Mouse (Mus musculus): ENCODE results near the gene Slc39a8. TPM values are rescaled to one million over a fixed set of nuclear protein-coding genes. Genes with fewer than 3 reads are reported as not detected.

Slc39a8 gene
- total RNA-seq, 4 experiments from 2014 or later = 1.9 to 3.4 (median 2.9) TPM

GRCm38 (mm10) chr3:135845860-135846259 lies 20.8 kb downstream of the Slc39a8 start:
- no peak for DNase-seq

- DNase-seq = no peak
These were observed 26.5 kb downstream of the Slc39a8 start for GRCm38 (mm10) chr3:135851607-135852006.

GRCm38 (mm10) chr3:135853604-135854297 lies 28.7 kb downstream of the Slc39a8 start:
- DNase-seq = no peak

- no peak for DNase-seq
These were observed 29.4 kb downstream of the Slc39a8 start for GRCm38 (mm10) chr3:135854298-135854984.

GRCm38 (mm10) chr3:135854985-135855340 lies 29.9 kb downstream of the Slc39a8 start:
- no peak for DNase-seq

DNA sequence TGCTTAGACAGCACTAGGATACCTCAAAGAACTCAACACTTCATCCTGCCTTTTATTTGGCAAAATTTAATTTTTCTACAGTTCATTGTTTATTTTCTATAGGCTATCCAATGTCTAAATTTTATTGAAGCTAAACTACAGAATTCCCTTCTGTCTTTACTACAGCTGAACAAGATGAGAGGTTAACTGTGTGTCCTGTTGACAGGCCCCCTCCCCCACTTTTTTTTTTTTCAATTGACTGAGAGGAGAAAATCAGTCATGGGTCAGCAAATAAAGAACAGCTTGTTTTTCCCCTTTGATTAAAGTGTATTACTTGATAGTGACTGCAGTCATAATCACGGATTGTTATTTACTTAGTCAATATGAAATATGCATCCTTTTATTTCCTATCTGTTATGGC lies 31.2 kb downstream of the Slc39a8 start:
- no peak for DNase-seq

- DNase-seq = no peak
These were observed 32.1 kb downstream of the Slc39a8 start for GRCm38 (mm10) chr3:135857134-135857533.

DNA sequence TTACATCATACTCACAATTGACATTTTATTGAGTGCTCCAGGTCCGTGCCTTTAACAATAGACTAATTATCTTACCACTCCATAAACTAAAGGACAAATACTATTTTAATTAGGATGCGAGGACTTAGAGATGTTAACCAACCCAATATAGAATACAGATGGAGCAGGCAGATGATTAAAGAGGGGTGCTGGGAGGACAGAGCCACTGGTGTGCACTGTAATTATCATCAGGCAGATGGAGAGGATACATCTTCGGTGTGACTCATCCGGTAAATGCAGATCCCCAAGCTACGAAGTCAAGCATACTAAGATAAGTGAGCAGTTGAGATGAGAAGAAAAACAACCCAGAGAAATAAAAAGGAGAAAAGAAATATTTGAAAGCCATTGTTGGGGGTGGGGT lies 34.4 kb downstream of the Slc39a8 start:
- DNase-seq = no peak

GRCm38 (mm10) chr3:135862804-135863203 lies 37.7 kb downstream of the Slc39a8 start:
- DNase-seq = no peak

- DNase-seq = no peak
These were observed 44.0 kb downstream of the Slc39a8 start for GRCm38 (mm10) chr3:135869041-135869440.

GRCm38 (mm10) chr3:135872325-135872724 lies 47.2 kb downstream of the Slc39a8 start:
- no peak for DNase-seq

DNA sequence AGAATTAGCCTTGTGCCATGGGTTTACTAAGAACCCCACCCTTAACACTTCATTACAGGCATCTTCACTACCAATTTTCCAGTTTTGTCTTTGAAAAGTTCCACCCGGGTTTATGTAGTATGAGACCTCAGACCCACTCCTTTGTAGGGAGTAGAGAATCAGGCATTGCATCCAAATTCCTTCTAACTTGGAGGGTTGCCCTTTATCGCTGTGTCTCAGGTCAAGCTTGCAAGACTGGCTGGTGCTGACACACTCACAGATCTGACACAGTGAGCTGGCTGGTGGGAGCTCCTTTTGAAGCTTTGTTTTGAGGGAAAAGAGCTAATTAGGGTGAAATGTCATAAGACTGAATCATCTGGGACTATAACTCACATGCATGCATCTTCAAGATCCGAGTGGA lies 48.5 kb downstream of the Slc39a8 start:
- DNase-seq = no peak

- no peak for DNase-seq
These were observed 53.0 kb downstream of the Slc39a8 start for GRCm38 (mm10) chr3:135878048-135878447.

DNA sequence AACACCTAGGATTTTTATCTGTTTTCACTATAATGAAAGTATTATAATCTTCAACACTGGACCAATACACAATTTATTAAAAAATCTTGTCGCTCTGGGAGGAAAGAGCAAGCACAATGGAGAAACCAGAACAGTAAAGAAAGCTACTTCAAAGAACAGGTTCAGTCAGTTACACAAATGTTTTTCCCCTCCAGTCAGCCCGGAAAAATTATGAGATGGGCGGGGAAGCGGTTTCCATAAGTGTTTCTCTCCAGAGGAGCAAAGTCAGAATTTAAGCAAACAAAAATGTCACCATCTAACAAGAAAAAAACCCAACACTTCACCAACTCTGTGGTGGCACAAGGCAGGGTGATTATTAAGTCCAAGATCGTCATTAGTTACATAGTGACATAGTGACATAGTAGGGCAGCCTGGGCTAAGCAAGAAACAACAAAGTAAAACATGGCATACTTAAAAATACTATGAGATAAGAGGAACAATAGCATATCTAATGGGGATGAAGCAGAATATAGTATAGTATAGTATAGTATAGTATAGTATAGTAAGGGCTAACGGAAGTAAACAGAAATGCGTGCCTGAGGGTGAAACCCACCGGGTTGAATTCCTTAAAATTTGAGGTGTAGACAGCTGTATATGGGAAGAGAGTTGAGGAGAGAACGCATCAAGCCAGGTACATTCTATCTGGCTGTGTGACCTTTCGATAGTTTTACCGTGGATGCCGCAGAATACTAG lies 61.0 kb downstream of the Slc39a8 start:
- no peak for DNase-seq

- DNase-seq = peak; percentile 30
These were observed 61.6 kb downstream of the Slc39a8 start for GRCm38 (mm10) chr3:135886659-135887027.

GRCm38 (mm10) chr3:135887033-135887855 lies 62.2 kb downstream of the Slc39a8 start:
- no peak for DNase-seq

DNA sequence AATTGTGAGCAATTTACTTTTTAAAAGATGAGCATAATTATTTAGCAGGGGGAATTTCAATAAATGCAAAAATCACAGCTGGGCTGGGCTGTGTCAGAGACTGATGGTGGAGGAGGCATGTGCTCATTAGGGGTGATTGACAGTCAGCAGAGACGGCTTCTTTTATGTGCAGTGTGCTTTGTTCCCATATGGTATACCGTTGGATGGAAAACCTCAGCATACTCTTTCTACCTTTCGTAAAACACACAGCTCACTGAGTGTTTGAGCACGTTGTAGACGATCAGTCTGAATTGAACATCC lies 62.7 kb downstream of the Slc39a8 start:
- DNase-seq = no peak

GRCm38 (mm10) chr3:135889401-135889800 lies 64.3 kb downstream of the Slc39a8 start:
- no peak for DNase-seq

GRCm38 (mm10) chr3:135903366-135903765 lies 78.3 kb downstream of the Slc39a8 start:
- DNase-seq = no peak

DNA sequence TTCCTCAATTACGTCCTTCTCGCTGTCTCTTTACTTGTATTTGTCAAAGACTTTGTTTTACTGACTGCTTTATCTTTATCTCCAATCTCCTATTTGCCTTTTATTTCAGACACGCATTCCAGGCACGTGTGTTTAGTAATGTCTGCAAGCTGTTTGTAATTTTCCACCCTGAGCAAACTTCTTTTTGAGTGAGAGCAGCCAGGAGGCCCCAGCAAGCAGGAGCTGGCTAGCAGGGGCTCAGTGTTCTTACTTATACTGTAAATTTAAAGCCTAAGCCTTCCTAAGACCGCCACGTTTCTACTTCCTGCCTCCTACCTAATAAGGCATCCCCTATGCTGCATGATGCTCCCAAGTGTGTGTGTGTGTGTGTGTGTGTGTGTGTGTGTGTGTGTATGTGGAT lies 79.8 kb downstream of the Slc39a8 start:
- DNase-seq = no peak

DNA sequence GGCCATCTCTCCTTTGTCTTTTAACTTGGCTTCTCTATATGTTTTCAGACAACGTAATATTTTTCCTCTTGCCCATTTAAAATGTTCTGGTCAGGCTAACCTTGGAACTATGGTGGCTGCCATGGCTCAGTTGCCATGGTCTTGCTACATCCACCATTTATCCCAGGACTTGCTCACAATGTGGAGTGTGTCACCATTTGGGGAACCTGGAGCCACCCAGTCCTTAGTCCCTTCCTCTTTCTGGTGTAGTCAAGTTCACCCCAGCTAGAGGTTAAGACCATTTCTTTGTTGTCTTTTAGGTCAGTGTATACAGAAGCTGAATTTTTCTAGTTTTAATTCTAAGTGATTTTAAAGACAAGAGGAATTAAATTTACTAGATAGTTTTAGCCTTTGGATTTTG lies 80.7 kb downstream of the Slc39a8 start:
- DNase-seq = no peak

DNA sequence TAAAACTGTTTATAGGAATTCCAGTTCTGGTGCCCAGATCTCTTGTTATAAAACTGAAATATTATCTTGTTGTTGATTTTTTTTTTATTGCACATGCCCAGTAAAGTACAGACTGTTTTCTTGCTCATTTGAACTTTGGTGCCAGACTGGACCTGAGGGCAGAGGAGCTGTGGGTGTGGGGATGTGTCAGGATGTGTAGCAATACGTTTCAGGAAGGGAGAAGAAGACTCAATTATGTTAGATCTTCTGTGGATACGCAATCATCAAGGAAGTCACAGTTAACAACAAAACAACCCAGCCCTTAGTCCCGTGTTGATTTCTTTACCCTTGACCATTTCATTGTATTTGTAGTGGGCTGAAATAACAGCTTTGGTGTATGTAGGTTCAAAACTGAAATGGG lies 81.9 kb downstream of the Slc39a8 start:
- no peak for DNase-seq

DNA sequence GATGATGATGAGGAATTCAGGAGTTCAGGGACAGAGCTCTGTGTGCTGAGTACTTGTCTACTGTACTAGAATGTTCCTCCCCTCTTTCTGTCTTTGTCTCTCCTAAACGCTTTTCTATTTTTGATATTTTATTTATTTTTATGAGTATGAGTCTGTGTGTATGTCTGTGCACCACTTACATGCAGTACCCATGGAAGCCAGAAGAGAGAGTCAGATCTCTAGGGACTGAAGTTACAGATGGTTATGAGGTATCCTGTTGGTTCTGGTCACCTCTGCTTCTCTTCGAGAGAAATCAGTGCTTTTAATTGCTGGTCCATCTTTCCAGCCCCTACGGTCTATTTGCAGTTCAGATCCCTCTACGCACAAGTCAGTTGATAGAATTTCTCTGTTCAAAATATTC lies 90.9 kb downstream of the Slc39a8 start:
- DNase-seq = no peak
